Mouse (Mus musculus): ENCODE data around the gene Otud1. TPM values are rescaled to one million over a fixed set of nuclear protein-coding genes. Genes with fewer than 3 reads are reported as not detected.

Otud1 gene
- polyA plus RNA-seq, 1 experiment from 2014 or later, result 1.3 TPM

- TF ChIP-seq CTCF (IDR thresholded peaks at IDR 0.05; ENCODE audit: low read depth) (no peak), EP300 (IDR thresholded peaks at IDR 0.05; ENCODE audit: low read depth) (no peak)
- no peak for DNase-seq
- WGBS (ENCODE audit: insufficient replicate concordance), result 55% methylated on average over 7 of the region's 7 CpGs
Observed at GRCm38 (mm10) chr2:19664555-19665475, 7.3 kb downstream of the Otud1 start.

GRCm38 (mm10) chr2:19665841-19666240, 8.3 kb downstream of the Otud1 start:
- Histone ChIP-seq H3K4me3 (ENCODE audit: low read depth, low read length) (no peak overlapping the region), H3K4me1 (ENCODE audit: insufficient read depth) (no peaks in the 10 kb centered on the region), H3K9ac (replicated peaks) (no peak overlapping the region), H3K27me3 (ENCODE audit: insufficient read depth, low read length) (no peaks in the 10 kb centered on the region), H3K36me3 (replicated peaks; ENCODE audit: insufficient read depth, low read length) (no peaks in the 10 kb centered on the region), H3K4me2 (ENCODE audit: low read depth, low read length) (no peak overlapping the region), H3K9me3 (ENCODE audit: low read length) (no peaks in the 10 kb centered on the region), H3K27ac (ENCODE audit: low read depth) (no peak overlapping the region)
- WGBS (ENCODE audit: insufficient replicate concordance), result 30% methylated on average over 3 of the region's 3 CpGs
- no peak for TF ChIP-seq EP300 (IDR thresholded peaks at IDR 0.05; ENCODE audit: low read depth)
- TF ChIP-seq CTCF (IDR thresholded peaks at IDR 0.05; ENCODE audit: low read depth), result no peak
- ATAC-seq (peak; percentile 61), DNase-seq (no peak)

More at GRCm38 (mm10) chr2:19664555-19665475, 7.3 kb downstream of the Otud1 start:
- Histone ChIP-seq H3K9me3 (ENCODE audit: low read length) (no peaks in the 10 kb centered on the region), H3K9ac (replicated peaks) (no peak overlapping the region), H3K36me3 (replicated peaks; ENCODE audit: insufficient read depth, low read length) (no peaks in the 10 kb centered on the region), H3K4me3 (ENCODE audit: low read depth, low read length) (no peak overlapping the region), H3K4me2 (ENCODE audit: low read depth, low read length) (no peak overlapping the region), H3K4me1 (ENCODE audit: insufficient read depth) (no peaks in the 10 kb centered on the region), H3K27ac (ENCODE audit: low read depth) (no peak overlapping the region), H3K27me3 (ENCODE audit: insufficient read depth, low read length) (no peaks in the 10 kb centered on the region)
- no peak for ATAC-seq

GRCm38 (mm10) chr2:19670851-19671688, 13.5 kb downstream of the Otud1 start:
- 58% methylated on average over 13 of the region's 13 CpGs for WGBS (ENCODE audit: insufficient replicate concordance)
- DNase-seq (no peak), ATAC-seq (no peak)
- H3K4me1 ChIP-seq (ENCODE audit: insufficient read depth), result no peaks in the 10 kb centered on the region
- no peak overlapping the region for H3K27ac ChIP-seq (ENCODE audit: low read depth)
- H3K4me2 ChIP-seq (ENCODE audit: low read depth, low read length), result peak overlapping the region; percentile 22; the same call in 1 of the 2 replicates
- no peaks in the 10 kb centered on the region for H3K9me3 ChIP-seq (ENCODE audit: low read length)
- no peaks in the 10 kb centered on the region for H3K36me3 ChIP-seq (replicated peaks; ENCODE audit: insufficient read depth, low read length)
- no peak overlapping the region for H3K9ac ChIP-seq (replicated peaks)
- H3K4me3 ChIP-seq (ENCODE audit: low read depth, low read length), result no peak overlapping the region
- TF ChIP-seq EP300 (IDR thresholded peaks at IDR 0.05; ENCODE audit: low read depth) (peak; percentile 38; the same call in 1 of the 2 replicates), CTCF (IDR thresholded peaks at IDR 0.05; ENCODE audit: low read depth) (no peak)
- no peaks in the 10 kb centered on the region for H3K27me3 ChIP-seq (ENCODE audit: insufficient read depth, low read length)

- Histone ChIP-seq H3K4me2 (ENCODE audit: low read depth, low read length) (no peak overlapping the region), H3K36me3 (replicated peaks; ENCODE audit: insufficient read depth, low read length) (no peaks in the 10 kb centered on the region), H3K27ac (ENCODE audit: low read depth) (no peak overlapping the region), H3K9ac (replicated peaks) (no peak overlapping the region), H3K27me3 (ENCODE audit: insufficient read depth, low read length) (no peaks in the 10 kb centered on the region), H3K9me3 (ENCODE audit: low read length) (no peaks in the 10 kb centered on the region), H3K4me3 (ENCODE audit: low read depth, low read length) (no peak overlapping the region), H3K4me1 (ENCODE audit: insufficient read depth) (no peaks in the 10 kb centered on the region)
- TF ChIP-seq CTCF (IDR thresholded peaks at IDR 0.05; ENCODE audit: low read depth) (peak; percentile 85), EP300 (IDR thresholded peaks at IDR 0.05; ENCODE audit: low read depth) (no peak)
- ATAC-seq (0 out of 2 replicates have a peak, but pooled peaks have one; percentile 44), DNase-seq (peak; percentile 37)
- WGBS (ENCODE audit: insufficient replicate concordance), result 40% methylated on average over 3 of the region's 3 CpGs
Observed at GRCm38 (mm10) chr2:19682997-19683396, 25.4 kb downstream of the Otud1 start.

- Histone ChIP-seq H3K9me3 (ENCODE audit: low read length) (no peaks in the 10 kb centered on the region), H3K36me3 (replicated peaks; ENCODE audit: insufficient read depth, low read length) (no peaks in the 10 kb centered on the region), H3K4me2 (ENCODE audit: low read depth, low read length) (no peak overlapping the region), H3K27me3 (ENCODE audit: insufficient read depth, low read length) (no peaks in the 10 kb centered on the region), H3K4me1 (ENCODE audit: insufficient read depth) (peaks cover 8% of the 10 kb centered on the region), H3K9ac (replicated peaks) (no peak overlapping the region), H3K27ac (ENCODE audit: low read depth) (no peak overlapping the region), H3K4me3 (ENCODE audit: low read depth, low read length) (no peak overlapping the region)
- no peak for DNase-seq
- WGBS (ENCODE audit: insufficient replicate concordance), result 56% methylated on average over 14 of the region's 14 CpGs
- ATAC-seq, result no peak
- no peak for TF ChIP-seq EP300 (IDR thresholded peaks at IDR 0.05; ENCODE audit: low read depth)
- no peak for TF ChIP-seq CTCF (IDR thresholded peaks at IDR 0.05; ENCODE audit: low read depth)
Observed at GRCm38 (mm10) chr2:19685489-19686147, 28.1 kb downstream of the Otud1 start.

Measured in liver, postnatal 0 days (tissue).